ENCODE assay signal across 11 mouse cellular contexts in the genomic region with DNA sequence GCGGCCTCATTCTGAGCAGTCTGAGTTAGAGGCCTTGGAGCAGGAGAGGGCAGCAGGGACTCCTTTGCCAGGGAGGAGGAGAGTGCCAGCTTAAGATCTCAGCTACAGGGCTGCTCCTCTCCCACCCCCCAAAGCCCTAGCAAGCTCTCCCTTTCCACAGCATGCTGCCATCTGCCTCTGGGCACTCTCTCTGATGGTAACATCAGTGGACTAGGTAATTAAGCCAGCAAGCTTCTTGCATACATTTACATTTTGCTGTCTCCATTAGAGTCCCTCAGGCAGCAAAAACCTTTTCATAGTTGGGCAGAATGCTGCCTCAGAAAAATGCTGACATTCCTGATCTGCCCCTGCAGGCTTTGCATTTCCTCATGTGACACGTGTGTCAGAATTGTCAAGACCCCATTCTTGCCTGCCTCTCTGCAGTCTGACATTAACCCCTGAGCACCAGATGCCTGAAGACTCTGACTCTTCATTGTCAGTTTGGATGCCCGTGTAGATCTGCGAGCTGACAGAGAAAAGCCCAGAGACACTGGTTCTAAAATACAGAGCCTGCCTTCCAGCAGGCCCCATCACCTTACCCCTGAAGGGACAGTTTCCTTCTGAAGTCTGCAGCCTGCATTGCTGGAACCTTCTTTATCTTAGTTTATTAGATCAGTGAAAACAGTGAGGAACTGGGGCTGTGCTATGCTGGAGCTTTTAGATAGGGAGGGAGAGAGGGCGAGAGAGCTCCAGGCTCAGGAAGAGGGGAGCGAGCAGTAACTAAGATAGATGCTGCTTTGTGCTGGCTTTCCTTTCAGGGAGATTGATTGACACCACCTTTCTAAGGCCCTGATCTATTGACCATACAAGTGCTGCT. TPM values are rescaled to one million over a fixed set of nuclear protein-coding genes. Genes with fewer than 3 reads are reported as not detected.
DNase-seq lines count a peak whose midpoint lies in the region; ATAC-seq and TF ChIP-seq lines count a peak whose summit lies in the region.
"Had no signal": no experiment of that assay in that cellular context is flagged by ENCODE, and none has a peak within 500 bp of the region (broad histone marks: within the 10 kb centered on the region; RNA-seq: fewer than 3 reads in every experiment).

No protein-coding gene starts in this region.

- H3K9ac ChIP-seq in forebrain, embryonic 12.5 days: no peak overlapping the region
- H3K9ac ChIP-seq in intestine, embryonic 15.5 days: no peak overlapping the region
- no peak overlapping the region for H3K9ac ChIP-seq in heart, embryonic 11.5 days (ENCODE audit: low read depth, low read length)

- TF ChIP-seq POLR2A in brain, embryonic 14.5 days (IDR thresholded peaks at IDR 0.05; ENCODE audit: borderline replicate concordance, extremely low read depth, insufficient read depth, insufficient read length, poor library complexity, severe bottlenecking): no peak

- H3K4me3 ChIP-seq in forebrain, embryonic 12.5 days (replicated peaks): no peak overlapping the region
- no peak overlapping the region for H3K4me3 ChIP-seq in intestine, embryonic 15.5 days (replicated peaks)
- H3K4me3 ChIP-seq in heart, embryonic 11.5 days (ENCODE audit: low read depth, low read length): no peak overlapping the region

- no peaks in the 10 kb centered on the region for H3K9me3 ChIP-seq in forebrain, embryonic 12.5 days
- no peaks in the 10 kb centered on the region for H3K9me3 ChIP-seq in intestine, embryonic 15.5 days
- H3K9me3 ChIP-seq in heart, embryonic 11.5 days (replicated peaks; ENCODE audit: control insufficient read depth, low read length): no peaks in the 10 kb centered on the region

- ATAC-seq in cerebellum, adult (ENCODE audit: insufficient number of reproducible peaks, low FRiP score, low TSS enrichment): peak; percentile 77
- peak; percentile 79; the same call in 1 of the 2 replicates for ATAC-seq in forebrain, embryonic 12.5 days (ENCODE audit: low FRiP score)
- peak; percentile 44 for ATAC-seq in megakaryocyte progenitor cell, adult 5-6 weeks (replicated peaks; ENCODE audit: poor library complexity)
- ATAC-seq in intestine, embryonic 15.5 days: no peak
- no peak for ATAC-seq in heart, embryonic 11.5 days (replicated peaks; ENCODE audit: insufficient number of reproducible peaks, low FRiP score, low TSS enrichment)
- ATAC-seq: Patski had no signal

- H3K27me3 ChIP-seq in forebrain, embryonic 12.5 days: no peaks in the 10 kb centered on the region
- no peaks in the 10 kb centered on the region for H3K27me3 ChIP-seq in intestine, embryonic 15.5 days (replicated peaks)
- H3K27me3 ChIP-seq in heart, embryonic 11.5 days (ENCODE audit: control insufficient read depth, insufficient read depth, low read length): no peaks in the 10 kb centered on the region
- H3K27me3 ChIP-seq: Patski had no signal

- H3K4me1 ChIP-seq in forebrain, embryonic 12.5 days: peaks cover 14% of the 10 kb centered on the region
- H3K4me1 ChIP-seq in intestine, embryonic 15.5 days (replicated peaks): no peaks in the 10 kb centered on the region
- peaks cover 2% of the 10 kb centered on the region; the same call in 1 of the 2 replicates for H3K4me1 ChIP-seq in heart, embryonic 11.5 days (ENCODE audit: control insufficient read depth, insufficient read depth, low read length)

- no peaks in the 10 kb centered on the region for H3K36me3 ChIP-seq in forebrain, embryonic 12.5 days (replicated peaks)
- no peaks in the 10 kb centered on the region for H3K36me3 ChIP-seq in intestine, embryonic 15.5 days
- H3K36me3 ChIP-seq in heart, embryonic 11.5 days (ENCODE audit: control insufficient read depth, insufficient read depth, low read length): no peaks in the 10 kb centered on the region

- no peak overlapping the region for H3K4me2 ChIP-seq in forebrain, embryonic 12.5 days
- no peak overlapping the region for H3K4me2 ChIP-seq in intestine, embryonic 15.5 days (replicated peaks)
- H3K4me2 ChIP-seq in heart, embryonic 11.5 days: no peak overlapping the region

- WGBS in forebrain, embryonic 12.5 days: 38% methylated on average over 6 of the region's 6 CpGs
- WGBS in intestine, embryonic 15.5 days: 57% methylated on average over 6 of the region's 6 CpGs
- WGBS in heart, embryonic 11.5 days (ENCODE audit: insufficient replicate concordance): 31% methylated on average over 6 of the region's 6 CpGs

- peak overlapping the region; percentile 76 for H3K27ac ChIP-seq in forebrain, embryonic 12.5 days
- H3K27ac ChIP-seq in intestine, embryonic 15.5 days: no peak overlapping the region
- H3K27ac ChIP-seq in heart, embryonic 11.5 days (ENCODE audit: low read depth, low read length): no peak overlapping the region

- no peak for TF ChIP-seq CTCF in brain, embryonic 14.5 days (IDR thresholded peaks at IDR 0.05; ENCODE audit: borderline replicate concordance, extremely low read depth, insufficient read depth, insufficient read length)

- no peak for DNase-seq in cerebellum, adult 11 months
- peak; percentile 95 for DNase-seq in brain, embryonic 14.5 days (ENCODE audit: low read depth)
- DNase-seq in ovary, adult 18-20 months (ENCODE audit: low spot score): no peak
- DNase-seq: lung, postnatal 10 days; thymus, postnatal 14 days had no signal

RNA-seq across cellular contexts. Expression of a gene that starts 44.4 kb away (rescaled TPM):
- polyA plus RNA-seq in brain, embryonic 14.5 days (2012; rRNA removed): 54.3 and 85.8 TPM in 2 replicates
- polyA plus RNA-seq in forebrain, embryonic 12.5 days (2016; fragmentation: Nextera tagmentation; extraction: Ambion mirVana): 81.3 and 85.2 TPM in 2 replicates
- total RNA-seq in megakaryocyte progenitor cell, adult 5-6 weeks (2015): 48.7 and 52.9 TPM in 2 replicates
- 43.6 and 46.8 TPM in 2 replicates for total RNA-seq in megakaryocyte progenitor cell, adult 5-6 weeks (2017)
- 79.8 and 89.2 TPM in 2 replicates for polyA plus RNA-seq in intestine, embryonic 15.5 days (2015; fragmentation: Nextera tagmentation; extraction: Ambion mirVana)
- 85.3 and 95.1 TPM in 2 replicates for polyA plus RNA-seq in heart, embryonic 11.5 days (2014; fragmentation: Nextera tagmentation; extraction: Ambion mirVana)

Comparison
In these comparisons a context has a peak if more than half of its experiments do, and no peak if none do; other contexts are left out.
1. ATAC-seq: peak in cerebellum, adult (single experiment), forebrain, embryonic 12.5 days (single experiment) and megakaryocyte progenitor cell, adult 5-6 weeks (single experiment); none in intestine, embryonic 15.5 days (single experiment) and heart, embryonic 11.5 days (single experiment).